Mouse (Mus musculus) Patski (cell line): Measurements from ENCODE around the gene Cox7a1. TPM values are rescaled to one million over a fixed set of nuclear protein-coding genes. Genes with fewer than 3 reads are reported as not detected.
"Not testable (repeated sequence)": the region's sequence is repeated elsewhere in the genome, so short reads cannot be mapped to it uniquely, and the experiment has no call there.

Experiments
- ATAC-seq: fragments of 100-300 bp; one replicate; pipeline ENCODE4 v1.8.0; 2021
- CTCF ChIA-PET: fragments of 350-600 bp; sonication (Branson Sonifier 250); formaldehyde crosslinking; loops from one replicate; lab custom pipeline; 2022; ENCODE audit warnings: inconsistent platforms; lab: Charles Lee
- POLR2A ChIA-PET: fragments of 350-600 bp; sonication (Branson Sonifier 250); formaldehyde crosslinking; loops from one replicate; lab custom pipeline; 2022; ENCODE audit warnings: antibody characterized with exemption, inconsistent platforms; lab: Charles Lee
- DNase-seq: peaks from one replicate; pipeline ENCODE4 v3.0.0-alpha.2; 2011; ENCODE audit warnings: low read depth, low spot score
- H3K27me3 ChIP-seq: fragments of 371-371 bp; one replicate; pipeline ENCODE4 v1.5.1; 2021
- CTCF ChIP-seq: fragments of 100-300 bp; IDR thresholded peaks from one replicate; pipeline ENCODE4 v1.5.1; 2021
- in situ Hi-C: fragments of 300-500 bp; cut with MboI; formaldehyde crosslinking; loops from 3 replicates; pipeline ENCODE4 v1.11.1; 2018; ENCODE audit warnings: low pct_unique_long_range_greater_than_20kb, mixed read lengths
- polyA plus RNA-seq: library from polyadenylated mRNA; unstranded; gene quantifications from one replicate; pipeline ENCODE4 v1.2.3, GENCODE M21; 2021

Cox7a1 gene
- polyA plus RNA-seq, 1 experiment from 2014 or later = 0.89 TPM

DNA sequence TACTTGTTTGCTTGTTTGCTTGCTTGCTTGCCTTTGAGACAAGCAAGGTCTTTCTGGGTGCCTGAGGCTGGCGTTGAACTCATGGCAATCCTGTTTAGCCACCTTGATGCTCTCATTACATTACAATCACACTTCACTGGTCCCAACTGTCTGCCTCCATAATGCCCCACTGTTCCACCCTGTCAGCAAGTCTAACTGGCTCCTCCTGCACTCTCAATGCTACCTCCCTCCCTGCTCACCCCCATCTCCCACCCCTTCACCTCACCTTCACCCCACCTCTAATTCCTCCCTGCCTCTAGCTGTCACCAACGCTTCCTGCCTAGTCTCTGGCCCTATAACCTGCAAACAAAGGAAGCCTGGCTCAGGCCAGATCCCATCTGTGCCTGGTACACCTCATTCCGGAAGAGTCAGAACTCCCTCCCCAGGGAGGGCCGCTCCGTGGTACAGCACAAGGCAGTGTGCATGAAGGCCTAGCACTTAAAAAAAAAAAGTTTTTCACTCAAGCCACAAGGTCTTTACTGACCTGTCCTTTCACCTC, 13.7 kb downstream of the Cox7a1 start:
- ChIA-PET POLR2A (interaction anchor here (0.7 kb wide), 1 partner anchor 28 kb away, joined by 3 read pairs; no protein-coding TSS in a partner anchor), CTCF (interaction anchor here (1.0 to 4.3 kb wide), 9 partner anchors 8 to 21 kb away, joined by 3 to 17 read pairs (median 7); no protein-coding TSS in a partner anchor)
- DNase-seq = no peak
- no peak for TF ChIP-seq CTCF
- H3K27me3 ChIP-seq = no peaks in the 10 kb centered on the region
- ATAC-seq = no peak
- in situ Hi-C loops = no loop called here

DNA sequence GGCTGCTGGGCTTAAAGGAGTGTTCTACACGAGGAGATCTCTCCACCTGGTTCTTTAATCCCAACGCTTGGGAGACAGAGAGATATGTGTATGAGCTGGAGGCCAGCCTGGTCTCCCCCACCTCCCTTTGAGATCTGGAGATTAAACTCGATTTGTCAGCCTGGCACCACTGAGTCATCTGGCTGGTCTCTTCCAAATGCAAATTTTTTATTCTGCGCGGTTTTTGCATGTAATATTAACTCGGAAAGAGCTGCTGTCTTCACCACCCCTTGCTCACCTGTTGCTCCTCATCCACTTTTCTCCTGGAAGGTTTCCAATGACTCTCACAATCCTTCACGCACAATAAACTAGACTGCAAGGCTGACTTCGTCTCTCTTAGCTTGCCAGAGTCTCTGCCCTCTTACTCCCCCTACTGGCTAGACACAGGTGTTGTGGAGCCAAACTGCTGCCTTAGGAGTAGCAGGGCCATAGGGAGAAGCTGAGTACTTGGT, 14.6 kb downstream of the Cox7a1 start, which contains the start of gene Capns1:
Gene Capns1, minus strand, starts transcription at position 331 of the 491 bp plus-strand sequence.
- ATAC-seq (peak; percentile 46), DNase-seq (peak; percentile 90)
- ChIA-PET CTCF (interaction anchor here (0.7 to 4.3 kb wide), 13 partner anchors 9 to 43 kb away, joined by 3 to 17 read pairs (median 6); no protein-coding TSS in a partner anchor), POLR2A (interaction anchor here (0.7 to 1.2 kb wide), 2 partner anchors 9 to 29 kb away, joined by 3 to 4 read pairs; no protein-coding TSS in a partner anchor)
- H3K27me3 ChIP-seq = no peaks in the 10 kb centered on the region
- in situ Hi-C loops = no loop called here
- TF ChIP-seq CTCF = peak; percentile 94

DNA sequence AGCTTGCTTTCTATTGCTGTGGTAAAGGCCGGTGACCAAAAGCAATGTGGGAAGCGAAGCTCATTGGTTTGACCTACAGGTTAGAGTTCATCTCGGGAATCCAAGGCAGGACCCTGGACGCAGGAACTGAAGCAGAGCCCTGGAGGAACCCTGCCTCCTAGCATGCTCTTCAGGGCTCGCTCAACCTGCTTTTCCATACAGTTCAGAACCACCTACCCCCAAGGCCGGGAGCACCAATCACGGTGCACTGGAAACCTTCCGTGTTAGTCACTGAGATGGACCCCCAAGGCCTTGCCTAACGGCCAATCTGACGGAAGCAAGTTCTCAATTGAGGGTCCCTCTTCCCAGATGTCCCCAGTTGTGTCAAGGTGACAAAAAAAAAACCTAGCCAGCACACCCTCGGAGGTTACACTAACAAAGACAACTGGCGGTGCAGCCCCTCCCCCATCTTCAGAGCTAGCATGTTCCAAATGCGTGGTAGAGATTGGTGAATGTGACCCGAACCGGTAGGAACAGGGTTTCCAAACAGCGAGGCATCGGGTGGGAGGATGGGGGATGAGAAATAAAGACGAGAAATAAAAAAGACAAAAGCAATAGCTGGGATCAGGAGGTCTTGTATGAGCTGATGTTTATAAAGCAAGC, 15.7 kb downstream of the Cox7a1 start:
- ChIA-PET POLR2A (interaction anchor here (1.2 kb wide), 1 partner anchor 11 kb away, joined by 4 read pairs; no protein-coding TSS in a partner anchor), CTCF (interaction anchor here (1.0 to 4.3 kb wide), 6 partner anchors 10 to 45 kb away, joined by 3 to 17 read pairs (median 10); no protein-coding TSS in a partner anchor)
- in situ Hi-C loops = no loop called here
- H3K27me3 ChIP-seq = no peaks in the 10 kb centered on the region
- DNase-seq (no peak), ATAC-seq (no peak)
- no peak for TF ChIP-seq CTCF

DNA sequence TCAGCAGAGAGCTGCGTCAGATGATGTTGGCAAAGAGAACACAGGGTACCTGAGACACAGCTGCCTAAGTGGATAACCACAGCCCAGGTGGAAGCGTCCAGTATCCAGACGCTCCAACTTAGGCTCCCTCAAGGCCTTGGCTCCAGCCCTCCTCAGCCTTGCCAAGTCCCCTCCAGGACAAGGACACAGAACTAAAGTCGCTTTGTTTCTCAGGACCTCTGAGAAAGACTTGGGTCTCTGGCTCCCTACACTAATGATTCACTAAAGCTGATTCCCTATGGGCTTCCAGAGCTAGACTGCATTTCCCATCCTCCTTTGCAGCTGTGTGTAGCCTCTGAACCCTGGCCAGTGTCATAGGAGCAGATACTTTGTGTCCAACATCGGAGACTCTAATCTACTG, 16.3 kb downstream of the Cox7a1 start:
- CTCF ChIA-PET = interaction anchor here (2.2 to 4.3 kb wide), 2 partner anchors 10 to 17 kb away, joined by 12 to 17 read pairs; no protein-coding TSS in a partner anchor
- no peak for TF ChIP-seq CTCF
- no peak for DNase-seq
- POLR2A ChIA-PET = interaction anchor here (0.5 kb wide), 1 partner anchor 23 kb away, joined by 4 read pairs; no protein-coding TSS in a partner anchor
- no peak for ATAC-seq
- no peaks in the 10 kb centered on the region for H3K27me3 ChIP-seq
- in situ Hi-C loops = no loop called here

DNA sequence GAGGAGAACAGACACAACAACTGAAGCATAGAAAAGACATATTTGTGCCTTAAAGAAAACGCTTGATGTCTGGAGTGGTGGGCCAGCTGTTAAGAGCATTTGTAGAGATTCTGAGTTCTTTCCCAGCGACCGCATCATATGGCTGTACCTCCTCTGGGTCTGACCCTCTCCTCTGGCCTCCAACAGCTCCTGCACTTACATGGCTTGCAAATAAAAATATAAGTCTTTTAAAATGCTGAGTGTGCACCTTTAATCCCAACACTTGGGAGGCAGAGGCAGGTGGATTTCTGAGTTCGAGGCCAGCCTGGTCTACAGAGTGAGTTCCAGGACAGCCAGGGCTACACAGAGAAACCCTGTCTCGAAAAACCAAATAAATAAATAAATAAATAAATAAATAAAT, 16.7 kb downstream of the Cox7a1 start:
- DNase-seq, H3K27me3 ChIP-seq, in situ Hi-C loops, ATAC-seq: not testable (repeated sequence)
- POLR2A ChIA-PET = interaction anchor here (0.5 kb wide), 1 partner anchor 22 kb away, joined by 4 read pairs; no protein-coding TSS in a partner anchor
- CTCF ChIA-PET = interaction anchor here (4.3 kb wide), 1 partner anchor 17 kb away, joined by 17 read pairs; no protein-coding TSS in a partner anchor

DNA sequence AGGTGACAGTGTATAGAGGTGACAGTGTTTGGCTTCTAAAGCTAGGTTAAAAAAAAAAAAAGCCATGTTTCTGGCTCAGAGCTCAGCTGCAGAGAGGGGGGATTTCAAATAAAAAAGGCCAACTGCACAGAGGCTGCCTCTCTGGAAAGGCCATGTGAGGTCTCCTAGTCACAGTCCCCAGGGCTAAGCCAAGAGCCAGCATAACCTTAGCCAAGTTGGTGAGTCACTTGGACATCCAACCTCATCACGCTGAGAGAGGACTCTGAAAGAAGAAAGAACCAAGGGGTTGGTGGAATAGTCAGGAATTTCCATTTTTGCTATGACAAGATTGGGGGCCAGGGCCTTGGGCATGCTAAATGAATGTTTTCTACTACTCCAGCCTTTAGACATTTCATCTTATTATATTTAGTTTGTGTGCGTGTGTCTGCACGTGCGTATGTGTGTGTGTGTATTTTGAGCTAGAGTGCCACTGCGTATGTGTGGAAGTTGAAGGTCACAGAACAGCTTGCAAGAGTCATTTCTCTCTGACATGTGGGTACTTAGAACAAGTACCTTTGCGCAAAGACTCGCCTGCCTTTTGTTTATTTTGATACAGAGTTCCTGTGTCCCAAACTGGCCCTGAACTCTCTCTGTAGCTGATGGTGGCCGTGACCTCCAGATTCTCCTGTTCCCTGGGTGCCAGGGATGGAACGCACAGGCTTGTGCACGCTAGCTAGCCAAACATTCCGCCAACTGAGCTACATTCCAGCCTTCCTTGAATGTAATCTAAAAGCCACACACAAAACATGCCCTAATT, 19.1 kb downstream of the Cox7a1 start:
- CTCF ChIA-PET = interaction anchor here (0.8 to 4.3 kb wide), 5 partner anchors 13 to 30 kb away, joined by 3 to 34 read pairs (median 4); no protein-coding TSS in a partner anchor
- no peak for DNase-seq
- POLR2A ChIA-PET = no interaction called here
- in situ Hi-C loops = no loop called here
- TF ChIP-seq CTCF = no peak
- H3K27me3 ChIP-seq = no peaks in the 10 kb centered on the region
- ATAC-seq = no peak

DNA sequence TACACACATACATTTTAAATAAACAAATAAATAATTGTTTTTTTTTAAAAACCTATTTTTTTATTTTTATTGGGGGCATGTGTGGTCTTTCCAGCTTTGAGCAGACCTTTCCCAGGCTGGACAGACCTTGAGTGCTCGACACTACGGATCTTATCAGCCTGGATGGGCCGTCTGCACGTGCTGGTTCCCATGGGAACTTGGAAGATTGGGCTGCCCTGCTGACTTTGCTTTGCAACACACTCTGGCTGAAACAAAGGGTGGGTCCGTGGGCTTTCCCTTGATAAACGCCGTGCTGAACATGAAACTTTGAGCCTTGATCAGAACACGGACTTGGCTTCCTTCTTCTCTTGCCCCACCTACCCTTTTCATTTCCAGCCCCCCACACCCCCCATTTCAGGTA, 20.4 kb downstream of the Cox7a1 start:
- ChIA-PET POLR2A (interaction anchor here (0.5 to 1.1 kb wide), 2 partner anchors 16 to 21 kb away, joined by 3 to 4 read pairs; no protein-coding TSS in a partner anchor), CTCF (interaction anchor here (0.6 to 4.3 kb wide), 5 partner anchors 12 to 27 kb away, joined by 3 to 34 read pairs (median 3); no protein-coding TSS in a partner anchor)
- ATAC-seq (no peak), DNase-seq (no peak)
- no peak for TF ChIP-seq CTCF
- peaks cover 5% of the 10 kb centered on the region for H3K27me3 ChIP-seq
- in situ Hi-C loops = no loop called here

DNA sequence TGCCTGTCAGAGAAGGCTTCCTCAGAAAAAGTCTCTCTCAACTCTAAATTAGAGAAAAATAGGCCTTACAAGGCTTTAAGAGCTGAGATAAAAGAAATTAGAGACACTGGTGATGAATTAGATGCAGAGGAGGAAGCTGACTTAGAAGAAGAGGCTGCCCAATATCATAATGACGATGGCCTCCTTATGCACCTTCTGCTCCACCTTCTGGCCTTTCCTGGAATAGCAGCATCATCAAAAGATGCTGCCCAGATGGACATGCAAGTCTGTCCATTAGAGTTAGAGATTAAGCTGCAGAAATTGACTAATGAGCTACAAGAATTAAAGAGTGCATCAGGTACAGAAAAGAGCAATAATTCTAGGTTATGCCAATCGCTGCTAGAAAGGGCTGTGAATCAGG, 21.4 kb downstream of the Cox7a1 start:
- DNase-seq = no peak
- in situ Hi-C loops = no loop called here
- ATAC-seq = no peak
- TF ChIP-seq CTCF = peak; percentile 71
- ChIA-PET CTCF (interaction anchor here (0.9 to 4.3 kb wide), 10 partner anchors 9 to 37 kb away, joined by 3 to 34 read pairs (median 5); partner anchors contain the start of gene Zfp146), POLR2A (interaction anchor here (0.8 to 1.1 kb wide), 2 partner anchors 12 to 15 kb away, joined by 3 read pairs; no protein-coding TSS in a partner anchor)
- H3K27me3 ChIP-seq = peaks cover 5% of the 10 kb centered on the region

DNA sequence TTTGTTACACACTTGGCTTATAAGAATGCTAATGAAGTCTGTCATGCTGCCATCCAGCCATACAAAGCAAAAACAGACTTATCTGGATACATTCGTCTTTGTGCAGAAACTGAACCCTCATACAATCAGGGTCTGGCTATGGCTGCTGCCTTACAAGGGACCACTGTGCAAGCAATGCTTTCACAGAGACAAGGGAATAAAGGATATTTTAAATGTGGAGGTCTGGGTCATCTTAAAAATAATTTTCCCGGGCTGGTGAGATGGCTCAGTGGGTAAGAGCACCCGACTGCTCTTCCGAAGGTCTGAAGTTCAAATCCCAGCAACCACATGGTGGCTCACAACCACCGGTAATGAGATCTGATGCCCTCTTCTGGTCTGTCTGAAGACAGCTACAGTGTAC, 22.4 kb downstream of the Cox7a1 start:
- DNase-seq, ATAC-seq, POLR2A ChIA-PET, H3K27me3 ChIP-seq, in situ Hi-C loops: not testable (repeated sequence)
- TF ChIP-seq CTCF = peak; percentile 24
- CTCF ChIA-PET = interaction anchor here (0.8 to 4.3 kb wide), 4 partner anchors 10 to 32 kb away, joined by 3 to 34 read pairs (median 18); no protein-coding TSS in a partner anchor
